In genomic region chr19:36737087-36737486, GRCm38 (mm10) we compare ENCODE assay signal across 8 mouse cellular contexts. TPM values are rescaled to one million over a fixed set of nuclear protein-coding genes. Genes with fewer than 3 reads are reported as not detected.
DNase-seq lines count a peak whose midpoint lies in the region; ATAC-seq and TF ChIP-seq lines count a peak whose summit lies in the region.

No protein-coding gene starts in this region.

- peaks cover 10% of the 10 kb centered on the region for H3K4me1 ChIP-seq in lung, embryonic 14.5 days (ENCODE audit: insufficient read depth)
- peaks cover 4% of the 10 kb centered on the region; the same call in 1 of the 2 replicates for H3K4me1 ChIP-seq in forebrain, embryonic 13.5 days
- no peaks in the 10 kb centered on the region for H3K4me1 ChIP-seq in limb, embryonic 11.5 days (ENCODE audit: control insufficient read depth, insufficient read depth, low read length)
- no peaks in the 10 kb centered on the region for H3K4me1 ChIP-seq in neural tube, embryonic 14.5 days (ENCODE audit: control insufficient read depth, insufficient read depth, low read length)

- H3K27me3 ChIP-seq in lung, embryonic 14.5 days (ENCODE audit: insufficient read depth, low read length), result no peaks in the 10 kb centered on the region
- H3K27me3 ChIP-seq in forebrain, embryonic 13.5 days, result no peaks in the 10 kb centered on the region
- no peaks in the 10 kb centered on the region for H3K27me3 ChIP-seq in limb, embryonic 11.5 days (ENCODE audit: control insufficient read depth, insufficient read depth, low read length)
- no peaks in the 10 kb centered on the region for H3K27me3 ChIP-seq in neural tube, embryonic 14.5 days (ENCODE audit: control insufficient read depth, insufficient read depth, low read length)

- intact Hi-C loops in gastrocnemius, postnatal 36 days (cut with DNase I), result loop anchor here (5.0 kb wide), 1 partner anchor 35 kb away; no protein-coding TSS in a partner anchor

- DNase-seq in lung, embryonic 14.5 days, result peak; percentile 69
- DNase-seq in lung, postnatal 14 days, result no peak
- DNase-seq in limb, embryonic 11.5 days (ENCODE audit: low spot score), result no peak
- no peak for DNase-seq in adrenal gland, postnatal 14 days
- no peak for DNase-seq in gastrocnemius, postnatal 36 days
- DNase-seq in kidney, postnatal 4 days, result no peak

- TF ChIP-seq CTCF in lung, embryonic 14.5 days (IDR thresholded peaks at IDR 0.05; ENCODE audit: low read depth), result no peak

- peak; percentile 72 for ATAC-seq in lung, embryonic 14.5 days (ENCODE audit: insufficient read depth)
- ATAC-seq in forebrain, embryonic 13.5 days, result peak; percentile 52
- peak; percentile 68 for ATAC-seq in limb, embryonic 11.5 days (ENCODE audit: insufficient number of reproducible peaks, low FRiP score, low TSS enrichment, low read depth)
- peak; percentile 54 for ATAC-seq in neural tube, embryonic 14.5 days (ENCODE audit: low read depth)

- peak overlapping the region; percentile 77 for H3K9ac ChIP-seq in lung, embryonic 14.5 days
- peak overlapping the region; percentile 70 for H3K9ac ChIP-seq in forebrain, embryonic 13.5 days
- H3K9ac ChIP-seq in limb, embryonic 11.5 days (ENCODE audit: low read length), result peak overlapping the region; percentile 79
- peak overlapping the region; percentile 57 for H3K9ac ChIP-seq in neural tube, embryonic 14.5 days (replicated peaks; ENCODE audit: low read depth, low read length)

- peak overlapping the region; percentile 53 for H3K4me3 ChIP-seq in lung, embryonic 14.5 days (ENCODE audit: low read depth, low read length)
- H3K4me3 ChIP-seq in forebrain, embryonic 13.5 days, result peak overlapping the region; percentile 54
- H3K4me3 ChIP-seq in limb, embryonic 11.5 days (ENCODE audit: low read depth, low read length), result peak overlapping the region; percentile 36
- H3K4me3 ChIP-seq in neural tube, embryonic 14.5 days (ENCODE audit: low read depth, low read length), result peak overlapping the region; percentile 51

- 18% methylated on average over 6 of the region's 6 CpGs for WGBS in lung, embryonic 14.5 days
- WGBS in forebrain, embryonic 13.5 days, result 43% methylated on average over 6 of the region's 6 CpGs
- 47% methylated on average over 6 of the region's 6 CpGs for WGBS in limb, embryonic 11.5 days
- 32% methylated on average over 6 of the region's 6 CpGs for WGBS in neural tube, embryonic 14.5 days

- peak overlapping the region; percentile 98 for H3K27ac ChIP-seq in lung, embryonic 14.5 days (ENCODE audit: low read depth)
- H3K27ac ChIP-seq in forebrain, embryonic 13.5 days, result no peak overlapping the region
- peak overlapping the region; percentile 57; the same call in 1 of the 2 replicates for H3K27ac ChIP-seq in limb, embryonic 11.5 days (replicated peaks; ENCODE audit: low read depth, low read length)
- H3K27ac ChIP-seq in neural tube, embryonic 14.5 days (ENCODE audit: low read depth, low read length), result peak overlapping the region; percentile 75

- H3K4me2 ChIP-seq in lung, embryonic 14.5 days, result peak overlapping the region; percentile 67
- H3K4me2 ChIP-seq in forebrain, embryonic 13.5 days, result peak overlapping the region; percentile 79
- H3K4me2 ChIP-seq in limb, embryonic 11.5 days (ENCODE audit: low read depth, severe bottlenecking), result peak overlapping the region; percentile 68
- peak overlapping the region; percentile 86 for H3K4me2 ChIP-seq in neural tube, embryonic 14.5 days (ENCODE audit: low read depth, low read length)

- peaks cover 24% of the 10 kb centered on the region for H3K36me3 ChIP-seq in lung, embryonic 14.5 days (ENCODE audit: insufficient read depth)
- peaks cover 10% of the 10 kb centered on the region; the same call in 1 of the 2 replicates for H3K36me3 ChIP-seq in forebrain, embryonic 13.5 days (ENCODE audit: poor library complexity, severe bottlenecking)
- H3K36me3 ChIP-seq in limb, embryonic 11.5 days (ENCODE audit: control insufficient read depth, insufficient read depth, low read length), result no peaks in the 10 kb centered on the region; the same call in 1 of the 2 replicates
- H3K36me3 ChIP-seq in neural tube, embryonic 14.5 days (ENCODE audit: control insufficient read depth, insufficient read depth, low read length), result no peaks in the 10 kb centered on the region

- H3K9me3 ChIP-seq in lung, embryonic 14.5 days (ENCODE audit: low read depth, low read length), result no peaks in the 10 kb centered on the region
- no peaks in the 10 kb centered on the region for H3K9me3 ChIP-seq in forebrain, embryonic 13.5 days (replicated peaks)
- H3K9me3 ChIP-seq in limb, embryonic 11.5 days (ENCODE audit: control insufficient read depth, low read length), result no peaks in the 10 kb centered on the region
- no peaks in the 10 kb centered on the region for H3K9me3 ChIP-seq in neural tube, embryonic 14.5 days (ENCODE audit: control insufficient read depth, low read length)

RNA-seq across cellular contexts. Expression of gene Ppp1r3c, which starts 0.6 kb away (rescaled TPM):
- polyA plus RNA-seq in lung, embryonic 14.5 days (2014; fragmentation: Nextera tagmentation; extraction: Ambion mirVana), result 67.5 and 80.9 TPM in 2 replicates
- polyA plus RNA-seq in forebrain, embryonic 13.5 days (2015; fragmentation: Nextera tagmentation; extraction: Ambion mirVana), result 3.7 and 4.9 TPM in 2 replicates
- 2.7 TPM in 2 replicates for polyA plus RNA-seq in limb, embryonic 11.5 days (2014; fragmentation: Nextera tagmentation; extraction: Ambion mirVana)
- 20.3 and 21.9 TPM in 2 replicates for polyA plus RNA-seq in neural tube, embryonic 14.5 days (2014; fragmentation: Nextera tagmentation; extraction: Ambion mirVana)
- total RNA-seq in adrenal gland, postnatal 14 days (2021), result 35.6 and 42.1 TPM in 2 replicates
- 100 to 1,000 TPM; 226 to 705 TPM for total RNA-seq in gastrocnemius, postnatal 36 days (2021)
